Mouse (Mus musculus): ENCODE data around the gene Olfr1162.
"Not testable (repeated sequence)": the region's sequence is repeated elsewhere in the genome, so short reads cannot be mapped to it uniquely, and the experiment has no call there.

The Olfr1162 gene

DNA sequence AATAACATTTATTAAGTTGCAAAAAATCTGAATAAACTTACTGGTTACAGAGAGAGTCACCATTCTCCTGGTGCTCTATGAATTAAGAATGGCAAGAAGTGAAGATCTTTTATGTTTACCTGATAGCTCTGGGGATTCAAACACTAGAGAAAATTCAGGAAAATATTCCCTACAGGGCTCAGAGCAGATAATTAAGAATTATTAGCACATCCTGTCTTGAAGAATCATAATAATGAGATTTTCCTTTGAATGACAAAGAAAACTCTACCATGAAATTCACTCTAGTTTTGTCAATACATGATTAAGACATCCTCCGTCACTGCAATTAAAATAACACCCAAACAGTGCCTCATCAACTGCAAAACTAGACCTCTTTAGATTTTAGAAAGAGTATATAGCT, at the start of gene Olfr1162:
Gene Olfr1162, minus strand, starts transcription at position 101 of the 400 bp plus-strand sequence.
- no peak for DNase-seq (ENCODE audit: low spot score in 2 of 2)

DNA sequence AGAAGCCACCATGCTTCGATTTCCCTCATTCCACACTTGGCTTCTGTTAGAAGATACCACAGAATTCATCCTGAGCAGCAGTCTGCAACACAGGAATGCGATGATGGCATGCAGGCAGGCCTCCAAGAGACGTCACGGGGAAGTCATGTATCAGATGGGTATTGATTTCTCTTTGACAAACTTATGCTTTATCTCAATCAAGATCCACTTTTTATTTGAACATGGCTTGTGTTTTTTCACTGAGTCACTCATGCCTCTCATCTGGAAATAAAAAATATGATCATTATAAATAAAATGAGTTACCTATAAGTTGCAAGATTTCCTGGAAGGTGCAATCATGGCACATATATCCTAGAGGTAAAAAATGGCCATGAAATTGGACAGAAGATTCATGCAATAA, 42.9 kb upstream of the Olfr1162 start, which contains the start of gene Olfr1164:
Gene Olfr1164, minus strand, starts transcription at position 101 of the 400 bp plus-strand sequence.
- DNase-seq (ENCODE audit: low spot score in 2 of 2) = no peak

GRCm38 (mm10) chr2:88071730-88072129, 20.8 kb upstream of the Olfr1162 start, which contains the start of gene Olfr1163:
Gene Olfr1163 (minus strand): TSS chr2:88071830.
- DNase-seq (ENCODE audit: low spot score in 2 of 2) = no peak

- no peak for DNase-seq (ENCODE audit: low spot score in 2 of 2)
These were observed 12.7 kb upstream of the Olfr1162 start for GRCm38 (mm10) chr2:88063587-88063986.

DNA sequence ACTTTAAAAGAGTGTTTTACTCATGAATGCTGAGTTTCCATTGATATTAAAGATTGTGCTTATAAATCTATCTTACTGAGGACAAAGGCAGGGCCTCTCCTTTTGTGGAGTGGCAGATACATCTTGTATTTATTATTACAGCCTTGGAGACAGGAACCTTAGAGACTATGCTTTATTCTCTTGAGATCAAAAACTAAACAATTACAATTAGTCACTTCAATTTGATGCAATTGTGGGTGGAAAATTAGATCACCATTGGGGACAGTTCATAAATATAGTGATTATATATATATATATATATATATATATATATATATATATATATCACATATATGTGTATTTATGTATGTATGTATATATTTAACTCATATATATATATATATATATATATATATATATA, 13.3 kb downstream of the Olfr1162 start, which contains the start of gene Olfr73:
Gene Olfr73, minus strand, starts transcription at position 101 of the 400 bp plus-strand sequence.
- DNase-seq (ENCODE audit: low spot score in 2 of 2) = no peak

DNA sequence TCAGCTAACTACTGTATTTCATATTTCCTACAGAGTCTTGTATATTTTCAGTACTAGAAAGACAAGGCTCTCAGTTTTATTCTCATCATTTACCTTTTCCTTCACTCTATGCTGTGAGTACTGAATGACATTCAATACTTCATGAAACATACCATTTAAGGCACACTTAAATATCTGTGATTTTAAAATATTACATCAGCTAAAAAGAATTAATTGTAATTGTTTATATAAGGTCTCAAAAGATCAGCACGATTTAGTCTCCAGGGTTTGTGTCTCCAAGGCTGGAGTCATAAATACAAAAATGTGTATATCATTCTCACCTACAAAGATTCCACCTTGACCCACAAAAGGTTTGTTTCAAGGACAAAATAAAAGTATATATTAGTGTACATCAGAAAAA, 28.5 kb downstream of the Olfr1162 start, which contains the start of gene Olfr1161:
Gene Olfr1161, plus strand, starts transcription at position 301 of the 400 bp plus-strand sequence.
- DNase-seq (ENCODE audit: low spot score in 2 of 2) = not testable (repeated sequence)

DNA sequence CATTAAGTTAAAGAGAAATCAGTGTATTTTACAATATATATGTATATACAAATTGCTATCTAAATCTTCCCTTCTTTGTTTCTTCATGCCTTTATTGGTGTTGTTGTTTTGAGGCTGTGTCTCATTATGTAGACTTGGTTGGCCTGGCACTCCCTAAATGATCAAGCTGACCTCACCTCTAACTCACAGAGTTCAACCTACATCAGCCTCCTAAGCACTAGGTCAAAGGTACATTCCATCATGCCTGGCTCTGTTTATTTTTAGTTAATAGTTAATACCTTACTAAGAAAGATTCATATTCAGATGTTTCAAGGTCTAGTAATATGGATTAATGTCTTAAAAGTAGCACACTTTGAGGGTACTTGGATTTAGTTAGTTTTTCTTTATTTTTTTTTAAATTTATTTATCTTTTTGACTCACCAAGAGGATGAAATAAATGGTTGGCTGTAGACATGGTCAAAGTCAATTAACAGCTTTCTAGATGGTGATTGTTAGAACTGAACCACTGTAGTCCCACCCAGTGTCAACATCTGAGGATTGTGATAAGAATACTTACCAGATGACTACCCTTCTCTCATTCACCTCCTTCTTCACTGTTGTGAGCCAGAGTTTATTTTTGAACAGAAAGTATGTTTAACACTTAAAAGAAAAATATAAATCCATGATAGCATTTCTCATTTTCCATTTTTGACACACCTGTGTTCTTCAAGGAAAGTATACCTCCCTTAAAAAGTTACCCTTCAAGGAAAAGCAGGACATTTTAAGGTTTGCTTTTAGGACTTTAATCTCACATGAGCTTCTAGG, 43.2 kb downstream of the Olfr1162 start, which contains the start of gene Olfr1160:
Gene Olfr1160, minus strand, starts transcription at position 754 of the 804 bp plus-strand sequence.
- no peak for DNase-seq (ENCODE audit: low spot score in 2 of 2)

All from right cerebral cortex, adult 2 months (tissue).